Mouse (Mus musculus) bone marrow macrophage, adult 2 months (primary cell): ENCODE results near the gene Adamts9. TPM values are rescaled to one million over a fixed set of nuclear protein-coding genes. Genes with fewer than 3 reads are reported as not detected.

ENCODE experiments used
- H3K27ac ChIP-seq: 2 replicates; pipeline ENCODE4 v1.5.1; 2012; ENCODE audit warnings: low read depth, low read length; ENCODE audit not compliant: insufficient read depth
- H3K4me1 ChIP-seq: 2 replicates; pipeline ENCODE4 v1.6.1; 2012; ENCODE audit warnings: low read length; ENCODE audit not compliant: control insufficient read depth, insufficient read depth
- H3K4me3 ChIP-seq: 2 replicates; pipeline ENCODE4 v1.5.1; 2012; ENCODE audit warnings: mild to moderate bottlenecking, low read length, moderate library complexity; ENCODE audit not compliant: insufficient read depth
- CTCF ChIP-seq: IDR thresholded peaks from 2 replicates; pipeline ENCODE4 v1.5.1; 2012; ENCODE audit warnings: low read depth, mild to moderate bottlenecking, low read length, moderate library complexity
- POLR2A ChIP-seq: IDR thresholded peaks from 2 replicates; pipeline ENCODE4 v1.6.1; 2012; ENCODE audit warnings: mild to moderate bottlenecking, low read depth, low read length, borderline replicate concordance
- polyA plus RNA-seq: library from polyadenylated mRNA; stranded (reverse); fragments of >200 nt; gene quantifications from 2 replicates; pipeline ENCODE4 v1.2.4, GENCODE M21; 2012; ENCODE audit not compliant: missing spikeins, insufficient read depth, insufficient read length

Adamts9 gene
- not detected in 2 replicates for polyA plus RNA-seq

GRCm38 (mm10) chr6:92943057-92943781 lies at the start of gene Adamts9:
Gene Adamts9, minus strand, starts transcription at chr6:92943492.
- TF ChIP-seq CTCF (no peak), POLR2A (no peak)
- H3K4me3 ChIP-seq = no peak within 1 kb of the TSS
- no peak within 1 kb of the TSS for H3K27ac ChIP-seq
- H3K4me1 ChIP-seq = no peaks in the 10 kb centered on the region

- Histone ChIP-seq H3K4me3 (no peak overlapping the region), H3K27ac (no peak overlapping the region)
- TF ChIP-seq POLR2A (no peak), CTCF (no peak)
Observed at GRCm38 (mm10) chr6:92991616-92992015, 48.3 kb upstream of the Adamts9 start.

GRCm38 (mm10) chr6:92988620-92988998 lies 45.3 kb upstream of the Adamts9 start:
- Histone ChIP-seq H3K4me1 (no peaks in the 10 kb centered on the region), H3K27ac (no peak overlapping the region), H3K4me3 (no peak overlapping the region)
- TF ChIP-seq CTCF = no peak
- TF ChIP-seq POLR2A = no peak

More at GRCm38 (mm10) chr6:92991616-92992015, 48.3 kb upstream of the Adamts9 start:
- H3K4me1 ChIP-seq = no peaks in the 10 kb centered on the region

- H3K4me3 ChIP-seq = no peak overlapping the region
- TF ChIP-seq CTCF (no peak), POLR2A (no peak)
- no peak overlapping the region for H3K27ac ChIP-seq
- no peaks in the 10 kb centered on the region for H3K4me1 ChIP-seq
Observed at GRCm38 (mm10) chr6:92987846-92988619, 44.7 kb upstream of the Adamts9 start.

- no peak for TF ChIP-seq POLR2A
- H3K4me1 ChIP-seq = no peaks in the 10 kb centered on the region
- no peak overlapping the region for H3K27ac ChIP-seq
- H3K4me3 ChIP-seq = no peak overlapping the region
Observed at GRCm38 (mm10) chr6:92987366-92987765, 44.1 kb upstream of the Adamts9 start.

GRCm38 (mm10) chr6:92983421-92983820 lies 40.1 kb upstream of the Adamts9 start:
- Histone ChIP-seq H3K4me1 (no peaks in the 10 kb centered on the region), H3K27ac (no peak overlapping the region), H3K4me3 (no peak overlapping the region)
- TF ChIP-seq CTCF = no peak
- TF ChIP-seq POLR2A = no peak

GRCm38 (mm10) chr6:92981451-92982186 lies 38.3 kb upstream of the Adamts9 start:
- no peak for TF ChIP-seq POLR2A
- no peak for TF ChIP-seq CTCF
- no peak overlapping the region for H3K4me3 ChIP-seq
- H3K27ac ChIP-seq = no peak overlapping the region
- H3K4me1 ChIP-seq = no peaks in the 10 kb centered on the region

- H3K27ac ChIP-seq = no peak overlapping the region
- H3K4me3 ChIP-seq = no peak overlapping the region
- TF ChIP-seq POLR2A = no peak
- TF ChIP-seq CTCF = no peak
- no peaks in the 10 kb centered on the region for H3K4me1 ChIP-seq
Observed at GRCm38 (mm10) chr6:92973340-92973739, 30.0 kb upstream of the Adamts9 start.

GRCm38 (mm10) chr6:92968718-92969117 lies 25.4 kb upstream of the Adamts9 start:
- TF ChIP-seq CTCF (no peak), POLR2A (no peak)
- no peaks in the 10 kb centered on the region for H3K4me1 ChIP-seq
- no peak overlapping the region for H3K27ac ChIP-seq
- H3K4me3 ChIP-seq = no peak overlapping the region
